Mouse (Mus musculus) urinary bladder, postnatal 4 days (tissue): ENCODE measurements around the gene Rnase13.

Source experiments
- DNase-seq, 2 experiments: peaks; one replicate each; pipeline ENCODE4 v3.0.0; 2021 to 2022; ENCODE audit warnings: low spot score in 2 of 2

Rnase13 gene

GRCm38 (mm10) chr14:51913062-51913959 is 9.3 kb downstream of the Rnase13 start:
- peak; percentile 76 to 81 for DNase-seq

GRCm38 (mm10) chr14:51912391-51913061 is 10.0 kb downstream of the Rnase13 start:
- DNase-seq, result no peak

GRCm38 (mm10) chr14:51911301-51911700 is 11.3 kb downstream of the Rnase13 start:
- no peak for DNase-seq

- DNase-seq, result no peak
These were observed 16.5 kb downstream of the Rnase13 start for GRCm38 (mm10) chr14:51906102-51906501.

- DNase-seq, result no peak
These were observed 17.9 kb downstream of the Rnase13 start for GRCm38 (mm10) chr14:51904706-51905105.

- DNase-seq, result no peak
These were observed 18.8 kb downstream of the Rnase13 start for GRCm38 (mm10) chr14:51903782-51904181.

- peak; percentile 66 to 82 for DNase-seq
These were observed 19.5 kb downstream of the Rnase13 start for GRCm38 (mm10) chr14:51902806-51903710.

GRCm38 (mm10) chr14:51899351-51899750 is 23.2 kb downstream of the Rnase13 start:
- DNase-seq, result no peak

- no peak for DNase-seq
These were observed 25.9 kb downstream of the Rnase13 start for GRCm38 (mm10) chr14:51896539-51897170.

GRCm38 (mm10) chr14:51896019-51896418 is 26.6 kb downstream of the Rnase13 start:
- DNase-seq, result no peak

- DNase-seq, result no peak
These were observed 27.5 kb downstream of the Rnase13 start for GRCm38 (mm10) chr14:51895071-51895470.

GRCm38 (mm10) chr14:51893809-51894208 is 28.8 kb downstream of the Rnase13 start:
- DNase-seq, result no peak

GRCm38 (mm10) chr14:51893094-51893794 is 29.3 kb downstream of the Rnase13 start:
- no peak for DNase-seq

GRCm38 (mm10) chr14:51892191-51892939 is 30.2 kb downstream of the Rnase13 start, which contains the start of gene Slc39a2:
TSS of gene Slc39a2 (plus strand) at chr14:51892889.
- no peak for DNase-seq

- DNase-seq, result no peak
These were observed 32.7 kb downstream of the Rnase13 start for GRCm38 (mm10) chr14:51889833-51890232.

- DNase-seq, result no peak
These were observed 36.5 kb downstream of the Rnase13 start for GRCm38 (mm10) chr14:51886051-51886450.

GRCm38 (mm10) chr14:51884598-51885331 is 37.8 kb downstream of the Rnase13 start, which contains the start of gene Mettl17:
TSS of gene Mettl17 (plus strand) at chr14:51884842.
- DNase-seq, result peak; percentile 93 to 97

GRCm38 (mm10) chr14:51884031-51884544 is 38.5 kb downstream of the Rnase13 start:
- no peak for DNase-seq

GRCm38 (mm10) chr14:51883527-51884030 is 39.0 kb downstream of the Rnase13 start:
- DNase-seq, result peak; percentile 73 to 81
